Mouse (Mus musculus) forebrain, embryonic 14.5 days (tissue): Measurements from ENCODE around the gene Tex38. TPM values are rescaled to one million over a fixed set of nuclear protein-coding genes. Genes with fewer than 3 reads are reported as not detected.

Experiments used
- ATAC-seq: fragments of 200-750 bp; cut with Nextera tagmentation; 2 replicates; pipeline ENCODE4 v1.8.0; 2017; ENCODE audit warnings: mild to moderate bottlenecking, moderate library complexity
- DNase-seq: peaks from one replicate; pipeline ENCODE4 v3.0.0-alpha.2; 2015; ENCODE audit warnings: low spot score
- H3K27ac ChIP-seq: fragments of 300-500 bp; sonication (generic); 2 replicates; pipeline ENCODE4 v1.5.1; 2014; ENCODE audit warnings: low read depth, mild to moderate bottlenecking, control low read depth, low read length, moderate library complexity
- H3K27me3 ChIP-seq: fragments of 300-500 bp; sonication (generic); replicated peaks from 2 replicates; pipeline ENCODE4 v1.6.1; 2014; ENCODE audit warnings: low read length, control low read depth, mixed read lengths; ENCODE audit not compliant: control insufficient read depth, insufficient read depth
- H3K36me3 ChIP-seq: fragments of 300-500 bp; sonication (generic); 2 replicates; pipeline ENCODE4 v1.6.1; 2014; ENCODE audit warnings: low read length, control low read depth; ENCODE audit not compliant: control insufficient read depth, insufficient read depth
- H3K4me1 ChIP-seq: fragments of 300-500 bp; sonication (generic); 2 replicates; pipeline ENCODE4 v1.6.1; 2014; ENCODE audit warnings: antibody characterized with exemption, low read length, control low read depth; ENCODE audit not compliant: control insufficient read depth, insufficient read depth
- H3K4me2 ChIP-seq: fragments of 300-500 bp; sonication (generic); 2 replicates; pipeline ENCODE4 v1.6.1; 2014; ENCODE audit warnings: mild to moderate bottlenecking, control low read depth, low read length
- H3K4me3 ChIP-seq: fragments of 300-500 bp; sonication (generic); 2 replicates; pipeline ENCODE4 v1.5.1; 2014; ENCODE audit warnings: low read depth, low read length, control low read depth
- H3K9ac ChIP-seq: fragments of 300-500 bp; sonication (generic); 2 replicates; pipeline ENCODE4 v1.6.1; 2014; ENCODE audit warnings: mild to moderate bottlenecking, low read length, control low read depth, moderate library complexity
- H3K9me3 ChIP-seq: fragments of 300-500 bp; sonication (generic); replicated peaks from 2 replicates; pipeline ENCODE4 v1.6.1; 2016; ENCODE audit warnings: low read length, control low read depth, mixed read lengths; ENCODE audit not compliant: control insufficient read depth
- WGBS: fragments of 180-500 bp; shearing (Covaris S2); extraction: QIAGEN DNeasy Blood & Tissue Kit; methylation state at CpG from one replicate; pipeline ENCODE4 v1.1.7; 2014; 5-methylcytosine and 5-hydroxymethylcytosine counted together
- polyA plus RNA-seq: library from polyadenylated mRNA; unstranded; fragments of >200 nt; fragmentation: Nextera tagmentation; extraction: Ambion mirVana; gene quantifications from 2 replicates; pipeline ENCODE4 v1.2.1, GENCODE M21; 2014

Tex38 gene
- polyA plus RNA-seq = not detected in 2 replicates

DNA sequence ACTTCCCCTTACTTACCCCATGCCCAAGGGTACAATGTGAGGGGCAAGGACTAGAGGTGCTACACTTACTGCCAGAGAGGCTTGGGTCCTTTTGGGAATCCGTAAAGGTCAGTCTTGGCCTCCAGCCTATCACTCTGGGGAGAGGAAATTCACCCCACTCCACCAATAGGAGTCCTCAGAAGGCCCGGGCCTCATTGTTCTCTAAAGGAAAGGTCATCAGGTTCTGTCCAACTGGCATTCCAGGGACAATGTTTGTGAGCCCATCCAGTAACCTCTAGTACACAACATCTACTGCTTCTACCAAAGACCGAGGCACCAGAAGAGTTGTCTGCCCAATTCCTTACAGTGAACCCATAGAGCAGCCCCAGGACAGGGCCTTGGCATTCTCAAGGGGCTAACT lies at the start of gene Tex38:
Gene Tex38 (minus strand): TSS at position 101 of the 400 bp plus-strand sequence.
- no peak within 1 kb of the TSS for H3K4me2 ChIP-seq
- peaks cover 5% of the 10 kb centered on the region; the same call in 1 of the 2 replicates for H3K4me1 ChIP-seq
- H3K9me3 ChIP-seq = no peaks in the 10 kb centered on the region
- no peak within 1 kb of the TSS for H3K4me3 ChIP-seq
- WGBS = 92% methylated on average over 3 of the region's 3 CpGs
- H3K36me3 ChIP-seq = 0 out of 2 replicates have a peak, but pooled peaks cover 9% of the 10 kb centered on the region
- no peak within 1 kb of the TSS for H3K27ac ChIP-seq
- ATAC-seq (no peak), DNase-seq (no peak)
- H3K27me3 ChIP-seq = no peaks in the 10 kb centered on the region
- no peak within 1 kb of the TSS for H3K9ac ChIP-seq

DNA sequence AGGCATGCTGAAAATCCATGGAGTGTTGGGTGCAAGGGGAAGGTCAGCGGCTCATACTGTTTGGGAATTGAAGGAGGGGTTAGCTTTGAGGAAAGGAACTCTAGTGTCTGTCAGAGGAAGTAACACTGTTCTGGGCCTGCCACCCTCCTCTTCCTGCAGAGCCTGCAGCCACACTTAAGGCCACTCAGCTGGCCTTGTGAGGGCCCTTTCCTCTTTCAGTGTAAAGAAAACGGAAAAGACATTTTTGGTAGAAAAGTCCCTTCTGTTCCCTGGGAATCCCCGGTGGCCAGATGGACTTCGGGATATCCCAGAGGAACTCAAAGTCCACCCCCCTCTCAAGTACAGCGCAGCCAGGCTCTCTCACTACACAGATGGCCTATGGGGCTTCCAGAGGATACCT lies 49.7 kb upstream of the Tex38 start:
- 81% methylated on average over 5 of the region's 5 CpGs for WGBS
- Histone ChIP-seq H3K4me1 (peaks cover 6% of the 10 kb centered on the region), H3K4me2 (no peak overlapping the region), H3K9ac (no peak overlapping the region), H3K36me3 (no peaks in the 10 kb centered on the region), H3K4me3 (no peak overlapping the region), H3K27ac (no peak overlapping the region), H3K9me3 (no peaks in the 10 kb centered on the region), H3K27me3 (no peaks in the 10 kb centered on the region)
- DNase-seq = no peak
- no peak for ATAC-seq

DNA sequence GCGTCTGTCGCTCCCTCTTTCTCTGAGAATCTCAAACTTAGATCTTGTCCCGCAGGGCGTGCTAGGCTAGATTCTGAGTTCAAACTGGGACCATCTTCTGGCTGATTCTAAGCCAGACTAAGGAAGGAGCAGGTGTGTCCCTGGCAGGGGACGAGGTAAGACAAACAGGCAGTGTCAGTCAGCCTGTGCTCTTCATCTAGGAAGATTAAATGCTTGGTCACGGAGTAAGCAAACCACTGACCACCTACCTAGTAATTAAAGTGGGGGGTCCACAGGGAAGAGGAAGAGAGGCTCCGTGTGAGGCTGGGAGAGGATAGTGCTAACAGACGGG lies 47.7 kb upstream of the Tex38 start:
- H3K4me1 ChIP-seq = peaks cover 6% of the 10 kb centered on the region
- no peaks in the 10 kb centered on the region for H3K27me3 ChIP-seq
- DNase-seq = no peak
- no peaks in the 10 kb centered on the region for H3K36me3 ChIP-seq
- H3K4me3 ChIP-seq = peak overlapping the region; percentile 85
- no peaks in the 10 kb centered on the region for H3K9me3 ChIP-seq
- 8% methylated on average over 8 of the region's 8 CpGs for WGBS
- ATAC-seq = no peak; the same call in none of the 2 replicates
- H3K9ac ChIP-seq = peak overlapping the region; percentile 75; the same call in 1 of the 2 replicates
- peak overlapping the region; percentile 85 for H3K4me2 ChIP-seq
- no peak overlapping the region for H3K27ac ChIP-seq

DNA sequence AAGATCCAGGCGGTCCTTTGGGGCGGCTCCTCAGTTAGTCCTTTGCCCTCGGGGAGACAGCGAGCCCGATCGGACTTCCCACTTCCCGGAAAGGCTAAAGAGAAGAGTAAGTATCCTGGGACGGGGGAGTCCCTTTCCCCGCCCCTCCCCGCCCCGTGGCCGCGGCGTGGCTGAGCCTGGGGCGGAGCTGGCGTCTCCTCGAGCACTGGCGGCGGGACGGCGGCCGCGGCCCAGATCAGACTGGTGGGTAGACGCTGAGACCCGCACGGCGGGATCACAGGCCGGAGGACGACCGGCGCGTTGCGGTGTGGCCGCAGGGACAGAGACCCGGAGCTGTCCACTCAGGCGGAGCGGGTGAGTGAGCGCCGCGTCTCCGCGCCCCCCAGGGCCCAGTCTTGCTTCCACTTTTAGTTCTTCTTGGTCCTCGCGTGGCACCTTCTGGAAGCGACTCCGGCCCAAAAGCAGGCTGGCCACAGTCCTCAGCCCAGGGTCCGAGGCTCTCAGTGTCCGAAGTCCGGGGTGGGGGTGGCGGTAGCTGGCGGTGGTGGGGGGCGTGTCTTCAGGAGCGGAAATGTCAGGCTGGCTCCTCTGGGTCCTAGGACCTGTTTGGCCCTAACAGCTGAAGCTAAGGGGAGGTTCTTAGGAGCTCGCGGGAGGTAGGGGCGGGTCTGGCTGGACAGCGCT lies 47.2 kb upstream of the Tex38 start, which contains the start of gene Mob3c:
Gene Mob3c (plus strand): TSS at position 205 of the 684 bp plus-strand sequence.
- H3K4me1 ChIP-seq = peaks cover 6% of the 10 kb centered on the region
- H3K9ac ChIP-seq = peak within 1 kb of the TSS; percentile 75
- no peaks in the 10 kb centered on the region for H3K9me3 ChIP-seq
- DNase-seq = peak; percentile 75
- H3K36me3 ChIP-seq = no peaks in the 10 kb centered on the region
- no peaks in the 10 kb centered on the region for H3K27me3 ChIP-seq
- under 1% methylated on average over 49 of the region's 57 CpGs for WGBS
- peak; percentile 90 for ATAC-seq
- peak within 1 kb of the TSS; percentile 85 for H3K4me2 ChIP-seq
- peak within 1 kb of the TSS; percentile 85 for H3K4me3 ChIP-seq
- H3K27ac ChIP-seq = peak within 1 kb of the TSS; percentile 14; the same call in 1 of the 2 replicates

DNA sequence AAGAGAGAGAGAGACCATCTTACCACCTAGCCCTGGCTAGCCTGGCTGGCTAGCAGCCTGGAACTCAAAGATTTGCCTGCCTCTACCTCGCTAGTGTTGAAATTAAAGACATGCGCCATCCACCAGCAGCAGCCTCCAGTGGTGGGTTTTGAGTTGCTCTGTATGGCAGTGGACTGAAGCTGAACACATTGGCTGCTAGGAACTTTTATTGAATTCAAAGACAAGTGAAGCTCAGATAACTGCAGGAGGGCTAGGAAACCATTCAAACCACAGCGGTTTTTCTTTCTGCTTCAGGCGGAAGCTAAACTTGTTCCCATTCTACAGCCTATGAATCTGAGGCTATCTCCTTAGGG lies 46.7 kb upstream of the Tex38 start:
- peak; percentile 30 for ATAC-seq
- Histone ChIP-seq H3K4me1 (peaks cover 6% of the 10 kb centered on the region), H3K9ac (peak overlapping the region; percentile 75), H3K4me2 (peak overlapping the region; percentile 85), H3K36me3 (no peaks in the 10 kb centered on the region), H3K4me3 (peak overlapping the region; percentile 85), H3K27me3 (no peaks in the 10 kb centered on the region), H3K27ac (peak overlapping the region; percentile 14; the same call in 1 of the 2 replicates), H3K9me3 (no peaks in the 10 kb centered on the region)
- DNase-seq = no peak
- WGBS = 2% methylated on average over 4 of the region's 4 CpGs

DNA sequence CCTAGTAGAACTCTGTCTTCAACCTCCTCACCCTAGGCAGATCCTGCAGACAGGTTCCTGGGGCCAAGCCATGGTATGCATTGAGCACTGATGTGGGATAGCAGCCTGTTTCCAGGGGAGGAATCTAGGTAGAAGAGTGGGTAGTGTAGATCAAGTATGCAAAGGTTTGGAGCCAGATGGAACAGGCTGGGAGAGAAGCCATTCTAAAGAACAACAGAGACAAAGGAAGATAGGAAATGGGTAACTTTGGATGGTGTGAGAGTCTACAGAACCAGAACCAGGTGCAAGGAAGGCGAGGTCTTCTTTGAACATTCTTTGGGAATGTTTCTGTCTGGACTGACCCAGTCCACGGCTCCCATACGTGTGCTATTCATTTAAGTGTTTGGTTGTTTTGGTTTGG lies 46.2 kb upstream of the Tex38 start:
- Histone ChIP-seq H3K4me3 (no peak overlapping the region), H3K9ac (no peak overlapping the region), H3K27me3 (no peaks in the 10 kb centered on the region), H3K9me3 (no peaks in the 10 kb centered on the region), H3K36me3 (no peaks in the 10 kb centered on the region), H3K4me1 (peaks cover 6% of the 10 kb centered on the region), H3K4me2 (peak overlapping the region; percentile 85; the same call in 1 of the 2 replicates), H3K27ac (no peak overlapping the region)
- ATAC-seq = no peak
- no peak for DNase-seq
- 73% methylated on average over 3 of the region's 3 CpGs for WGBS

DNA sequence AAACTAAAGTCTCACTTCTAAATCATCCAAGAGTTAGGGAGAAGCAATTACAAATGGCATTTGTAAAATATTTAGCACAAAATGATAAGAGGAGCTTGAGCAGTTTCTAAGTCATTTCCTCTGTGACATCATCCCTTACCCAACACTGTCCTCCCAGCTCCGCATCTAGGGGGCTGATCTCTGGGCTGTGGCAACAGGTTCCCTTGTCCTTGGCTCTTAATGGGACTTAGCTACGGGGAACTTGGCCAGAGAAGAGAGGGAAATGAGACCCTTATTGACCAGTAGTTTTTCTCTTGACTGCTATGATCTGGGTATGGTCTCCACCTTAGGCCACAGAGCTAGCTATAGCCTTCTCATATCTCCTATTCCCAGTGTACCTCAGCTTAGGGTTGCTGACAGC lies 44.5 kb upstream of the Tex38 start:
- ATAC-seq = no peak
- no peak overlapping the region for H3K4me2 ChIP-seq
- H3K36me3 ChIP-seq = no peaks in the 10 kb centered on the region
- no peak for DNase-seq
- 80% methylated on average over 2 of the region's 2 CpGs for WGBS
- no peak overlapping the region for H3K27ac ChIP-seq
- no peaks in the 10 kb centered on the region for H3K27me3 ChIP-seq
- H3K4me3 ChIP-seq = no peak overlapping the region
- H3K9ac ChIP-seq = no peak overlapping the region
- no peaks in the 10 kb centered on the region for H3K9me3 ChIP-seq
- H3K4me1 ChIP-seq = peaks cover 6% of the 10 kb centered on the region

DNA sequence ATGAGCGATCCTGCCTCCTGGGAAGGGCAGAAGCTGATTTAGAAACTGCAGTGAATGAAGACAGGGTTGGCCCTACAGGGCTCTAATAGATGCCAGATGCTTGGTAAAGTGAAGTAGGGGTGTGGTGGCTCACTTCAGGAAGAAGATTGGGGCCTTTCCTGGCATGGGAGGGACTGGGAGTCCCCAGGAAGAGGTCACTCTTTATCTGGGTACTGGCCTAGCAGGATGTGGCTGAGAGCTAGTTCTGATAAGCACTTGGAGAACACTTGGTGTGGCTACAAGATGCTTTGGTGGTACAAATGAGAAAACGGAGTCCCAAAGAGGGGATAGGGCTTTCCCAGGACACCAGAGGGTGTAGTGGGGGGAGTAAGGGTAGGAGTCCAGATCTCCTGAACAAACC lies 43.4 kb upstream of the Tex38 start:
- no peak overlapping the region for H3K4me2 ChIP-seq
- no peak overlapping the region for H3K27ac ChIP-seq
- peaks cover 6% of the 10 kb centered on the region for H3K4me1 ChIP-seq
- ATAC-seq (no peak), DNase-seq (no peak)
- no peaks in the 10 kb centered on the region for H3K36me3 ChIP-seq
- H3K27me3 ChIP-seq = no peaks in the 10 kb centered on the region
- H3K4me3 ChIP-seq = no peak overlapping the region
- WGBS = 87% methylated on average over 2 of the region's 2 CpGs
- no peak overlapping the region for H3K9ac ChIP-seq
- no peaks in the 10 kb centered on the region for H3K9me3 ChIP-seq

DNA sequence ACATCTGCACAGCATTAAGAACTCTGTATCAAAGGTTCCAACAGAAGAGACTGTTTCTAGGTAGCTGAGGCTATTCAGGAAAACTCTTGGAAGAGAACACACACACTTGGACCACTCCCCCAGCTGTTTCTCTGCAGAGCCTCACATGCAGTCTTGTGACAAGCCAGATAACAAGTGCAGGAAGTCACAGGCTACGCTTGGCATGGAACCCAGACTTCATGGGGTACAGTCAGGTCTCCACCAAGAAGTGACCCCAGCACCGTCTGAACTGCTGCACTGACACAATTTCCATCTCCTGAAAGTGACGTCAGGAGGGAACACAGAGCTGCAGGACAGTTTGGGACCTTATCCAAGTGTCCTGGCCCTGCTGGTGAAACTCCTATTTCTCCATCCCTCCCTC lies 41.1 kb upstream of the Tex38 start:
- H3K4me2 ChIP-seq = no peak overlapping the region
- no peaks in the 10 kb centered on the region for H3K27me3 ChIP-seq
- ATAC-seq = no peak
- H3K4me3 ChIP-seq = no peak overlapping the region
- H3K4me1 ChIP-seq = no peaks in the 10 kb centered on the region
- H3K36me3 ChIP-seq = no peaks in the 10 kb centered on the region
- H3K9ac ChIP-seq = no peak overlapping the region
- no peaks in the 10 kb centered on the region for H3K9me3 ChIP-seq
- WGBS = 80% methylated on average over 3 of the region's 3 CpGs
- no peak for DNase-seq
- H3K27ac ChIP-seq = no peak overlapping the region
